Mouse (Mus musculus): ENCODE results near the gene Aarsd1. TPM values are rescaled to one million over a fixed set of nuclear protein-coding genes. Genes with fewer than 3 reads are reported as not detected.
"Not testable (repeated sequence)": the region's sequence is repeated elsewhere in the genome, so short reads cannot be mapped to it uniquely, and the experiment has no call there.

The Aarsd1 gene
- total RNA-seq, 2 experiments from 2014 or later = 17.9 to 19.2 TPM

GRCm38 (mm10) chr11:101395110-101395509, 22.3 kb downstream of the Aarsd1 start:
- DNase-seq = peak; percentile 82 to 89
- intact Hi-C loops (cut with DNase I) = loop anchor here (1.0 to 5.0 kb wide), 2 partner anchors 72 to 183 kb away; no protein-coding TSS in a partner anchor

- DNase-seq = no peak
- intact Hi-C loops (cut with DNase I) = no loop called here
These were observed 35.6 kb downstream of the Aarsd1 start for GRCm38 (mm10) chr11:101381817-101382216.

- intact Hi-C loops (cut with DNase I) = no loop called here
- no peak for DNase-seq
These were observed 38.5 kb downstream of the Aarsd1 start for GRCm38 (mm10) chr11:101378926-101379325.

- DNase-seq; intact Hi-C loops (cut with DNase I): not testable (repeated sequence)
These were observed 39.2 kb downstream of the Aarsd1 start for GRCm38 (mm10) chr11:101378196-101378595.

GRCm38 (mm10) chr11:101374421-101374938, 42.9 kb downstream of the Aarsd1 start:
- DNase-seq = no peak
- intact Hi-C loops (cut with DNase I) = no loop called here

GRCm38 (mm10) chr11:101370141-101370540, 47.3 kb downstream of the Aarsd1 start:
- intact Hi-C loops (cut with DNase I) = no loop called here

GRCm38 (mm10) chr11:101367326-101367935, 50.0 kb downstream of the Aarsd1 start, which contains the start of gene G6pc:
Gene G6pc, plus strand, starts transcription at chr11:101367561.
- DNase-seq = no peak
- intact Hi-C loops (cut with DNase I) = no loop called here

More at GRCm38 (mm10) chr11:101370141-101370540, 47.3 kb downstream of the Aarsd1 start:
- no peak for DNase-seq

GRCm38 (mm10) chr11:101364531-101364931, 52.9 kb downstream of the Aarsd1 start:
- intact Hi-C loops (cut with DNase I) = no loop called here
- DNase-seq = no peak

- peak; percentile 16 to 23 for DNase-seq
- intact Hi-C loops (cut with DNase I) = loop anchor here (2.0 kb wide), 1 partner anchor 28 kb away; no protein-coding TSS in a partner anchor
These were observed 56.7 kb downstream of the Aarsd1 start for GRCm38 (mm10) chr11:101360651-101361113.

GRCm38 (mm10) chr11:101359776-101360175, 57.6 kb downstream of the Aarsd1 start:
- intact Hi-C loops (cut with DNase I) = loop anchor here (2.0 kb wide), 1 partner anchor 27 kb away; no protein-coding TSS in a partner anchor
- peak in 1 of 2 experiments; percentile 18 for DNase-seq

- peak; percentile 31 to 41 for DNase-seq
- intact Hi-C loops (cut with DNase I) = no loop called here
These were observed 59.8 kb downstream of the Aarsd1 start for GRCm38 (mm10) chr11:101357505-101358182.

Small RNA genes within 50 kb of the gene (microRNA-seq; reads per million reads assigned to microRNA genes)
- gene Mir6929 = 2.6 to 3.1 reads per million in 2 experiments

Other genes with a start within 250 kb of the Aarsd1 start
- gene Cntnap1, start 247.1 kb downstream of the Aarsd1 start, total RNA-seq (2021) = 1 to 10 TPM; 1.8 to 2.1 TPM
- gene Plekhh3, start 246.3 kb downstream of the Aarsd1 start, total RNA-seq (2021) = 10 to 100 TPM; 23.6 to 28.3 TPM
- gene Ccr10, start 242.2 kb downstream of the Aarsd1 start, total RNA-seq (2021) = under 1 TPM; 0.14 to 0.20 TPM
- gene Ezh1, start 191.2 kb downstream of the Aarsd1 start, total RNA-seq (2021) = 10 to 100 TPM; 20.5 to 22.5 TPM
- 100 to 1,000 TPM; 146 to 180 TPM for gene Ramp2, start 171.6 kb downstream of the Aarsd1 start, total RNA-seq (2021)
- gene Vps25, start 163.9 kb downstream of the Aarsd1 start, total RNA-seq (2021) = 100 to 1,000 TPM in 1 of 2 experiments, 10 to 100 TPM in 1; 97.5 to 111 TPM
- 1 to 10 TPM; 5.7 to 7.6 TPM for gene Wnk4, start 157.0 kb downstream of the Aarsd1 start, total RNA-seq (2021)
- under 1 TPM; 0.14 to 0.57 TPM for gene Cntd1, start 138.6 kb downstream of the Aarsd1 start, total RNA-seq (2021)
- gene Coa3, start 138.5 kb downstream of the Aarsd1 start, total RNA-seq (2021) = 10 to 100 TPM; 84.2 to 92.6 TPM
- gene Becn1, start 115.3 kb downstream of the Aarsd1 start, total RNA-seq (2021) = 100 to 1,000 TPM in 1 of 2 experiments, 10 to 100 TPM in 1; 94.3 to 109 TPM
- 10 to 100 TPM; 74.9 to 90.0 TPM for gene Psme3, start 101.4 kb downstream of the Aarsd1 start, total RNA-seq (2021)
- 1 to 10 TPM; 2.5 to 3.1 TPM for gene Aoc2, start 92.6 kb downstream of the Aarsd1 start, total RNA-seq (2021)
- gene Aoc3, start 87.0 kb downstream of the Aarsd1 start, total RNA-seq (2021) = 10 to 100 TPM; 39.0 to 49.9 TPM
- gene G6pc, start 50.1 kb downstream of the Aarsd1 start, total RNA-seq (2021) = not detected
- 1 to 10 TPM; 4.3 to 6.1 TPM for gene Gm27029, start 7.2 kb upstream of the Aarsd1 start, total RNA-seq (2021)
- gene Rundc1, start 7.5 kb upstream of the Aarsd1 start, total RNA-seq (2021) = 10 to 100 TPM; 11.1 to 12.4 TPM
- 10 to 100 TPM; 37.4 to 39.7 TPM for gene Ptges3l, start 7.7 kb upstream of the Aarsd1 start, total RNA-seq (2021)
- 10 to 100 TPM; 63.3 to 68.3 TPM for gene Rpl27, start 24.7 kb upstream of the Aarsd1 start, total RNA-seq (2021)
- gene Ifi35, start 30.8 kb upstream of the Aarsd1 start, total RNA-seq (2021) = 10 to 100 TPM; 12.9 to 13.7 TPM
- 1 to 10 TPM; 6.5 to 8.4 TPM for gene Rnd2, start 47.4 kb upstream of the Aarsd1 start, total RNA-seq (2021)
- gene Vat1, start 48.6 kb upstream of the Aarsd1 start, total RNA-seq (2021) = 10 to 100 TPM; 50.1 to 50.4 TPM
- 1 to 10 TPM; 2.8 to 4.7 TPM for gene Brca1, start 134.3 kb upstream of the Aarsd1 start, total RNA-seq (2021)
- gene Nbr1, start 134.5 kb upstream of the Aarsd1 start, total RNA-seq (2021) = 100 to 1,000 TPM; 100 TPM
- gene Tmem106a, start 164.6 kb upstream of the Aarsd1 start, total RNA-seq (2021) = 1 to 10 TPM; 3.1 to 4.2 TPM
- not detected for gene Gm11634, start 181.6 kb upstream of the Aarsd1 start, total RNA-seq (2021)
- gene Rdm1, start 209.6 kb upstream of the Aarsd1 start, total RNA-seq (2021) = 10 to 100 TPM; 34.4 to 36.9 TPM
- 10 to 100 TPM; 22.6 to 27.5 TPM for gene Arl4d, start 247.9 kb upstream of the Aarsd1 start, total RNA-seq (2021)

All from heart, postnatal 10 days (tissue).